Mouse (Mus musculus) liver, embryonic 16.5 days (tissue): ENCODE data around the gene Tmc8. TPM values are rescaled to one million over a fixed set of nuclear protein-coding genes. Genes with fewer than 3 reads are reported as not detected.

ENCODE experiments used
- ATAC-seq: fragments of 200-750 bp; cut with Nextera tagmentation; 2 replicates; pipeline ENCODE4 v1.8.0; 2017; ENCODE audit warnings: low read depth, mild to moderate bottlenecking, moderate number of reproducible peaks, moderate library complexity
- H3K27ac ChIP-seq: fragments of 300-500 bp; sonication (generic); 2 replicates; pipeline ENCODE4 v1.5.1; 2014; ENCODE audit warnings: mild to moderate bottlenecking, low read length
- H3K27me3 ChIP-seq: fragments of 300-500 bp; sonication (generic); 2 replicates; pipeline ENCODE4 v1.6.1; 2014; ENCODE audit warnings: low read depth, low read length, mixed read lengths; ENCODE audit not compliant: control insufficient read depth, insufficient read depth
- H3K36me3 ChIP-seq: fragments of 300-500 bp; sonication (generic); 2 replicates; pipeline ENCODE4 v1.6.1; 2014; ENCODE audit warnings: mild to moderate bottlenecking; ENCODE audit not compliant: control insufficient read depth, insufficient read depth
- H3K4me1 ChIP-seq: fragments of 300-500 bp; sonication (generic); 2 replicates; pipeline ENCODE4 v1.6.1; 2014; ENCODE audit warnings: low read depth, low read length, mixed read lengths; ENCODE audit not compliant: control insufficient read depth
- H3K4me2 ChIP-seq: fragments of 300-500 bp; sonication (generic); 2 replicates; pipeline ENCODE4 v1.6.1; 2014; ENCODE audit warnings: low read depth, low read length, mixed read lengths
- H3K4me3 ChIP-seq: fragments of 300-500 bp; sonication (generic); 2 replicates; pipeline ENCODE4 v1.5.1; 2014; ENCODE audit warnings: low read depth, mild to moderate bottlenecking, low read length
- H3K9ac ChIP-seq: fragments of 300-500 bp; sonication (generic); 2 replicates; pipeline ENCODE4 v1.6.1; 2014; ENCODE audit warnings: low read depth, low read length
- H3K9me3 ChIP-seq: fragments of 300-500 bp; sonication (generic); replicated peaks from 2 replicates; pipeline ENCODE4 v1.6.1; 2016; ENCODE audit warnings: low read length; ENCODE audit not compliant: control insufficient read depth
- WGBS: fragments of 180-500 bp; shearing (Covaris S2); extraction: QIAGEN DNeasy Blood & Tissue Kit; methylation state at CpG from one replicate; pipeline ENCODE4 v1.1.7; 2014; ENCODE audit not compliant: insufficient replicate concordance; 5-methylcytosine and 5-hydroxymethylcytosine counted together
- polyA plus RNA-seq: library from polyadenylated mRNA; unstranded; fragments of >200 nt; fragmentation: Nextera tagmentation; extraction: Ambion mirVana; gene quantifications from 2 replicates; pipeline ENCODE4 v1.2.1, GENCODE M21; 2015

Gene Tmc8
- polyA plus RNA-seq, 1 experiment from 2014 or later: 16.3 TPM

DNA sequence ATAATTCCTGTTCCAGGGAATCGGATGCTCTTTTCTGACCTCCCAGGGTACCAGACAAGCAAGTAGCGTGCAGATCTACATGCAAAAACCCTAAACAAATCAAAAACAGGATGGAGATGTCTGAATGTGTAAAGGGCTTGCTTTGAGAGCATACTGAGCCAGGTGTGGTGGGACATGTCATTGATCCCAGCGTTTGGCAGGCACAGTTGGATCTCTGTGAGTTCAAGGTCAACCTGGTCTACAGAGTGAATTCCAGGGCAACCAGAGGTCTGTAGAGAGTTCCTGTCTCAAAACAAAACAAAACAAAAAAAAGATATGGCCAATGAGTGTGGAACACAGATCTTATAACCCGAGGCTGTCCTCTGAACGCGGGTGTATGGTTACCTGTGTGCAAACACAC is 41.5 kb downstream of the Tmc8 start:
- Histone ChIP-seq H3K27ac (no peak overlapping the region), H3K4me1 (peaks cover 43% of the 10 kb centered on the region), H3K4me3 (no peak overlapping the region), H3K4me2 (peak overlapping the region; percentile 77), H3K9ac (no peak overlapping the region), H3K36me3 (peaks cover 38% of the 10 kb centered on the region), H3K9me3 (no peaks in the 10 kb centered on the region), H3K27me3 (no peaks in the 10 kb centered on the region)
- WGBS: 82% methylated on average over 6 of the region's 6 CpGs
- no peak for ATAC-seq

DNA sequence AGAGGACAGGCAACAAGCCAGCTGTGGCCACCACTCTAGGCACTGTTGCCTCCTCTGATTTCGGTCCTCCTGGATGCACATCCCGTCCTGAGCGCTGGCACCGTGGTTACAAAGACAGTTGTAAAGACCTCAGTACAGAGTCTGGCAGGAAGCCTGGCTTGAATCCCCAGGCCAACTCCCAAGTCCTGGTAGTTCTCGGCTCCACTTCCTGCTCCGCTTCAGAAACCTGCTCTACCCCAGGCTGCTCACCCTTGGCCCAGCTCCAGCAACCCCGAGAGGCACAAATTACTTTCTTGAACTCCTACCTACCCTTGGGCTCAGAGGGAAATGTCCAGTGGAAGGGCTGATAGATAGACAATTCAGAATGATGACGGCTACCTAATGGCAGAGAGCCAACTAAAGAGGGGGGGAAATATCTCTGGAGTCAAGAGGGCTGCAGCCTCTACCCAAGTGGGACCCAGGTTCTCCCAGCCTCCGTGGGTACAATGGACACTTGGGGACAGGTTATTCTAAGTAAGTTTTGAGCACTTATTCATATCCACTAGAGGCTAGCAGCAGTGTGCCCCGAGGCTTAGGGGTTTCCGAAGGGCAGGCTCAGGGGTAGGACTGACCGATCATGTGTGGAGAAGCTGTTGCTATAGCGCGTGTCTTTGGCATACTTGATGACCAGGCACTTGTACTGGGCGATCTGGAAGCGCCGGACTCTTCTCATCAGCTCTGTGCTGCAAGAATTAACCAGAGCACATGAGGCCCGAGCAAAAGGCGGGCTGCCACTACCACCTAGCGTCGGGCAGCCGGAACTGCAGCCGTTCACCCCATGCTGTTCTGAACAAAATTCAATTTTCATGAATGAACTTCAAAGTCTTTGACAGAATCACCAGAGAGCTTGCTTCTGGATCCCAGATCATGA is 42.4 kb downstream of the Tmc8 start:
- Histone ChIP-seq H3K9me3 (no peaks in the 10 kb centered on the region), H3K4me3 (peak overlapping the region; percentile 78), H3K27me3 (no peaks in the 10 kb centered on the region), H3K4me2 (peak overlapping the region; percentile 77), H3K4me1 (peaks cover 52% of the 10 kb centered on the region), H3K9ac (peak overlapping the region; percentile 85), H3K36me3 (peaks cover 34% of the 10 kb centered on the region), H3K27ac (peak overlapping the region; percentile 92)
- WGBS: 19% methylated on average over 23 of the region's 23 CpGs
- ATAC-seq: peak; percentile 48

DNA sequence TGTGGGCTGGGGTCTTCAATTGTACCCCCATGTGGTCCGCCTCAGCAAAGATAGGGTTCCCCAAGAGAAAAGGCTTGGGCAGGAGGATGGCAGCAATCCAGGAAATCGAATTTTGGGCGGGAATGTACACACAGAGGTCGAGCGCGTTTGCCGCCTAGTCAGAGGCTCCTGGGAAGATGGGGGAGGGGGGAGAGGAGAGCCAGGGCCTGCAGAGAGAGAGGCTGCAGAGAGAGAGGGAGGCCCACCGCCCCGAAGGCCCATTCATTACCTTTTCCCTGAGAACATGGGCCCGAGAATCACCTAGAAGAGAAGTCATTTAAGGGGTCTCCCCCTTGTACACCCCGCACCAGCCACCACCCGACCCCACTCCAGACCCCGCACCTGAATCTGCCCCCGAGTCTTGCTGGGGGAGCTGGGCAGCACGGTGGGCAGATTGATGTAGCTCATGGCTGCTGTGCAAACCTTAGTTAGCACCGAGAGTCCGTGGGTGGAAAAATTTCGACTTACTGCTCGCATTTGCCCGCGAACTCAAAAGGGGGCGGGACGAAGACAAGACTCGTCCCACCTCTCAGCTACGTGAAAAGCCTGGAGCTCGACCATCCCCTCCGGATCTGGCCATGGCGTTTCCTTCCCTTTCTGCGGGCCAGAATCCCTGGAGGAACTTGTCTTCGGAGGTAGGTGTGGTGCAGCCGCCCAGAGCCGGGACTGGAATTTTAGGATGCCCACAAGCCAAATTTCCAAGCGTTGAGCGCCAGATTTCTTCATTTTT is 43.6 kb downstream of the Tmc8 start, which contains the start of the genes Afmid and Tk1:
Gene Afmid (plus strand): TSS at position 592 of the 769 bp plus-strand sequence.
Gene Tk1 (minus strand): TSS at position 760 of the 769 bp plus-strand sequence.
- under 1% methylated on average over 34 of the region's 34 CpGs for WGBS

DNA sequence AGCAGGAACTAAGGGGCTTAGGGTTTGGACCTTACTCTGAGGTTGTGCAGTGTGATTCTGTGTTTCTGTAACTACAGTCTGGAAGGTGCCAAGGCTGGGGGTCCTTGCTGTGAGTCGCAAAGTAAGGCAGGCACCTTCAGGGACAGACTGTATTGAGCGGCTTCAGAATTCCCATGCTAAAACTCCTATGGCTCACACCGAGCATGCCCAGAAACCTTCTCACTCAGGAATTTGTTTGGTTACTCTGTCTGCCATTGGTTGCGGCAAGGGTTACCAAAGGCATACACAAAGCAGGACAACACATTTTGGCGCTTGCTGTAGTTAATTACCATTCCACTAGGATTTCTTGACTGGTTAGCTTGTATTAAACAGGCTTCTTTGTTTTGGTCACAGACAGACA is 44.3 kb downstream of the Tmc8 start:
- H3K4me3 ChIP-seq: peak overlapping the region; percentile 78
- H3K9ac ChIP-seq: peak overlapping the region; percentile 85
- peaks cover 23% of the 10 kb centered on the region for H3K36me3 ChIP-seq
- ATAC-seq: no peak
- peak overlapping the region; percentile 92 for H3K27ac ChIP-seq
- H3K4me2 ChIP-seq: peak overlapping the region; percentile 77
- peaks cover 71% of the 10 kb centered on the region for H3K4me1 ChIP-seq
- 41% methylated on average over 5 of the region's 5 CpGs for WGBS
- no peaks in the 10 kb centered on the region for H3K9me3 ChIP-seq
- H3K27me3 ChIP-seq: no peaks in the 10 kb centered on the region

More for the DNA sequence above, 43.6 kb downstream of the Tmc8 start, which contains the start of the genes Afmid and Tk1:
- Histone ChIP-seq H3K27ac (peak within 1 kb of the TSS; percentile 92), H3K4me2 (peak within 1 kb of the TSS; percentile 77), H3K9me3 (no peaks in the 10 kb centered on the region), H3K4me1 (peaks cover 64% of the 10 kb centered on the region), H3K36me3 (peaks cover 25% of the 10 kb centered on the region), H3K27me3 (no peaks in the 10 kb centered on the region), H3K9ac (peak within 1 kb of the TSS; percentile 85), H3K4me3 (peak within 1 kb of the TSS; percentile 78)
- peak; percentile 58 for ATAC-seq

DNA sequence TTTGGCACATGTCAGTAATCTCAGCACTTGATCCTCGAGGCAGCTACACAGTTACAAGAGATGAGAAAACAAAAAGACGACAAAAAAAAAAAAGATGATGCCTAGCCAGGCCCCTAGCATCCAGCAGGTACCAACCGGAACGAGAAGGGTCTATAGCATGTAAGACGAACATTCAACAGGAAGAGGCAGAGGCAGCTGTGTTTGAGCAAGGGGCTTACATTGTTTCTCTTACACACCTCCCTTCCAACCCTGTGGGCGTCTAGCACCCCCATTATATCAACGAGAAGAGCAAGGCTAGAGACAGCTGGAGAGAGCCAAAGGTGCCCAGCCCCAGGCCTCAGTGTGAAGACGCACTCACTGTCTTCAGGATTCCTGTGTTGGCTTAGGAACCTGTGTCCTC is 45.0 kb downstream of the Tmc8 start:
- peaks cover 78% of the 10 kb centered on the region for H3K4me1 ChIP-seq
- WGBS: 62% methylated on average over 8 of the region's 8 CpGs
- H3K27ac ChIP-seq: peak overlapping the region; percentile 91
- peak overlapping the region; percentile 77 for H3K4me2 ChIP-seq
- peak overlapping the region; percentile 0; the same call in 1 of the 2 replicates for H3K9ac ChIP-seq
- H3K4me3 ChIP-seq: peak overlapping the region; percentile 78; the same call in 1 of the 2 replicates
- no peak for ATAC-seq
- no peaks in the 10 kb centered on the region for H3K27me3 ChIP-seq
- H3K36me3 ChIP-seq: peaks cover 15% of the 10 kb centered on the region
- H3K9me3 ChIP-seq: no peaks in the 10 kb centered on the region

DNA sequence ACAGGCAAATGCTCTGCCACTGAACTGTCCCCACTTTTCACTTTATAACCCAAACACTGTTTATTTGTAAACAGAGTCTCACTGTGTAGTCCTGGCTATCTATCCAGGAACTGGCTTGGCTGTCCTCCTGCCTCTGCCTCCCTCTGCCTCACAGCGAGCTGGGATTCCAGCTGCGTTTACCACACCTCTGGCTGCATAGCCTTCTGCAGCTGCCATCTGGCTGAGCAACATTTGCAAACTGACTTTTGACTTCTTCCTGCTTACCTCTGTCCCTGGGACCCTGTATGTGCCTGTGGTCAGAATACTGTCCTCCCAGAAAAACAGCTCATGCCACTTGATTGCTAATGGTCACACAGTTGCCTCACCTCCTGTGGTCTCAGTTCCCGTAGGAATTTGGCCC is 45.5 kb downstream of the Tmc8 start:
- ATAC-seq: no peak
- no peaks in the 10 kb centered on the region for H3K27me3 ChIP-seq
- no peaks in the 10 kb centered on the region for H3K9me3 ChIP-seq
- peak overlapping the region; percentile 77 for H3K4me2 ChIP-seq
- peaks cover 12% of the 10 kb centered on the region for H3K36me3 ChIP-seq
- peak overlapping the region; percentile 91 for H3K27ac ChIP-seq
- peak overlapping the region; percentile 37; the same call in 1 of the 2 replicates for H3K9ac ChIP-seq
- peaks cover 82% of the 10 kb centered on the region for H3K4me1 ChIP-seq
- 67% methylated on average over 3 of the region's 3 CpGs for WGBS
- no peak overlapping the region for H3K4me3 ChIP-seq

DNA sequence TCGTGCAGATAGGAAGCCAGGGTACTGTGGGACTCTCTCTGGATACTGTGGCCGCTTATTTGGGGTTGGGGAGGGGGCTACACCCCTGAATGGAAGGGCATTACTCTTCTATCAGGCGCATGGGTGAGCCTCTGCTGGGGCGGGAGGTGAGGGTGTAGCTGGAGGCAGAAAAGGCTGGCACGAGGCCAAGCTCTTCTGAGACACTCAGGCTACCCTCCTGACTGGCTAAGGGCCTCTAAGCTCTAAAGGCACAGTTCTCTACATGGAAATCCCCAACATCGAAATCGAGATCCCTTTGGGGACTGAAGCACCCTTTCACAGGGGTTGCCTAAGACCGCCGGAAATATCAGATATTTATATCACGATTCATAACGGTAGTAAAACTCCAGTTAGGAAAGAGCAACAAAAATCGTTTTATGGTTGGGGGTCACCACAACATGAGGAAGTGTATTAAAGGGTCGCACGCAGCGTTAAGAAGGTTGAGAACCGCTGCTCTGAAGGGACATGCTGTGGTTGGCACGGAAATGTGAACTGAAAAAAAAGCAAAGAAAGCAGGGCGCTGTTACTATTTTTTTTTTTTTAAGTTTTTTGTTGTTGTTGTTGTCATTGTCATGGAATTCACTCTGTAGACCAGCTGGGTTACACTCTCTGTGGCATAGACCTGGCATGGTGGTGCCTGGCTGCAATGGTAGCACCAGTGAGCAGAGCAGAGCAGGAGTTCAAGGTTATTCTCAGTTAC is 46.4 kb downstream of the Tmc8 start:
- no peak for ATAC-seq
- no peak overlapping the region for H3K4me3 ChIP-seq

DNA sequence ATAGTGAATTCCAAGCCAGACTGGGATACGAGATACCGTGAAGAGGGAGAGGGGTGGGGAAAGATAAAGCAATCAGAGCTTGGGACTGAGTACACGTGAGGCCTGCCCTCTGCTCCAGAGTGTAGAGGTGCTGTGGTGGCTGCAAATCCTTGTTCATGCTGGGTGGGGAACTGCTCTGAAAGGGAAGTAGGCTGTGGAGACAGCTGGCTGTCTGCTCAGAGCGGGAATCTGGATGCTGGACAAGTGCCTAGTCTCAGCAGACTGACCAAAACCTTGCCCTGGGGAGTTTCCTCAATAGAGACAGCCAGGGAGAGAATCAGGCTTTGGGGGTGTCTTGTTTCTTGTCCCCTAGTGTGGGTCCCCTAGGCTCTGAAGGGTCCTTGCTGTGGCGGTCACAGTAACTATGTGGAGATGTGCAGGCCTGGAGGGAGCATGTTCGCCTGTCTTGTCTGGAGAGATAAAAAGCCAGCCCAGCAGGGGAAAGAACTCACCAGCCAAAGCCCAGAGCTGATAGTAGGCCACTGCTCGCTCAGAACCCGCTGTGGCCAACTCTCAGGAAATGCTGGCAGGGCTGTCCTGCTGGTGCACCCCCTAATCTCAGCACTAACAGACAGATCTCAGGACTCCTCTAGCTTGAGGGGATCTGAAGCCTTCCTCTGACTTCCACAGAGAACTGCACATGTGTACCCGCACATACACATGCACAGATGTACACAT is 47.2 kb downstream of the Tmc8 start:
- no peaks in the 10 kb centered on the region for H3K27me3 ChIP-seq
- H3K27ac ChIP-seq: peak overlapping the region; percentile 91
- no peaks in the 10 kb centered on the region for H3K9me3 ChIP-seq
- no peak overlapping the region; the same call in 1 of the 2 replicates for H3K4me3 ChIP-seq
- H3K4me2 ChIP-seq: peak overlapping the region; percentile 77
- H3K9ac ChIP-seq: peak overlapping the region; percentile 42; the same call in 1 of the 2 replicates
- H3K4me1 ChIP-seq: peaks cover 72% of the 10 kb centered on the region
- no peaks in the 10 kb centered on the region for H3K36me3 ChIP-seq
- 11% methylated on average over 9 of the region's 9 CpGs for WGBS
- ATAC-seq: peak; percentile 33

More for the DNA sequence above, 46.4 kb downstream of the Tmc8 start:
- H3K36me3 ChIP-seq: peaks cover 3% of the 10 kb centered on the region
- peak overlapping the region; percentile 37 for H3K9ac ChIP-seq
- H3K4me2 ChIP-seq: peak overlapping the region; percentile 77
- H3K27me3 ChIP-seq: no peaks in the 10 kb centered on the region
- peaks cover 77% of the 10 kb centered on the region for H3K4me1 ChIP-seq
- no peaks in the 10 kb centered on the region for H3K9me3 ChIP-seq
- peak overlapping the region; percentile 91 for H3K27ac ChIP-seq
- 41% methylated on average over 18 of the region's 18 CpGs for WGBS
